Mouse (Mus musculus) limb, embryonic 12.5 days (tissue): Measurements from ENCODE around the gene Cdh4. TPM values are rescaled to one million over a fixed set of nuclear protein-coding genes. Genes with fewer than 3 reads are reported as not detected.

Source experiments
- ATAC-seq: fragments of 200-750 bp; cut with Nextera tagmentation; 2 replicates; pipeline ENCODE4 v1.8.0; 2017; ENCODE audit warnings: low read depth, moderate TSS enrichment; ENCODE audit not compliant: insufficient number of reproducible peaks, insufficient read depth, low FRiP score, low TSS enrichment
- H3K27ac ChIP-seq: fragments of 300-500 bp; sonication (generic); 2 replicates; pipeline ENCODE4 v1.5.1; 2016; ENCODE audit warnings: mild to moderate bottlenecking, moderate library complexity
- H3K27me3 ChIP-seq: fragments of 300-500 bp; sonication (generic); 2 replicates; pipeline ENCODE4 v1.6.1; 2016; ENCODE audit warnings: mild to moderate bottlenecking, moderate library complexity
- H3K36me3 ChIP-seq: fragments of 300-500 bp; sonication (generic); 2 replicates; pipeline ENCODE4 v1.6.1; 2016; ENCODE audit warnings: mild to moderate bottlenecking, moderate library complexity
- H3K4me1 ChIP-seq: fragments of 300-500 bp; sonication (generic); replicated peaks from 2 replicates; pipeline ENCODE4 v1.6.1; 2016
- H3K4me2 ChIP-seq: fragments of 300-500 bp; sonication (generic); 2 replicates; pipeline ENCODE4 v1.6.1; 2016; ENCODE audit warnings: mild to moderate bottlenecking, moderate library complexity
- H3K4me3 ChIP-seq: fragments of 300-500 bp; sonication (generic); replicated peaks from 2 replicates; pipeline ENCODE4 v1.5.1; 2016; ENCODE audit warnings: mild to moderate bottlenecking
- H3K9ac ChIP-seq: fragments of 300-500 bp; sonication (generic); replicated peaks from 2 replicates; pipeline ENCODE4 v1.6.1; 2016; ENCODE audit warnings: mild to moderate bottlenecking, moderate library complexity
- H3K9me3 ChIP-seq: fragments of 300-500 bp; sonication (generic); 2 replicates; pipeline ENCODE4 v1.6.1; 2016; ENCODE audit warnings: mild to moderate bottlenecking, moderate library complexity
- WGBS: fragments of 180-500 bp; shearing (Covaris S2); methylation state at CpG from one replicate; pipeline ENCODE4 v1.1.7; 2016; 5-methylcytosine and 5-hydroxymethylcytosine counted together
- polyA plus RNA-seq: library from polyadenylated mRNA; unstranded; fragments of >200 nt; fragmentation: Nextera tagmentation; extraction: Ambion mirVana; gene quantifications from 2 replicates; pipeline ENCODE4 v1.2.1, GENCODE M21; 2016

The Cdh4 gene
- polyA plus RNA-seq, 1 experiment from 2014 or later: 9.3 TPM

DNA sequence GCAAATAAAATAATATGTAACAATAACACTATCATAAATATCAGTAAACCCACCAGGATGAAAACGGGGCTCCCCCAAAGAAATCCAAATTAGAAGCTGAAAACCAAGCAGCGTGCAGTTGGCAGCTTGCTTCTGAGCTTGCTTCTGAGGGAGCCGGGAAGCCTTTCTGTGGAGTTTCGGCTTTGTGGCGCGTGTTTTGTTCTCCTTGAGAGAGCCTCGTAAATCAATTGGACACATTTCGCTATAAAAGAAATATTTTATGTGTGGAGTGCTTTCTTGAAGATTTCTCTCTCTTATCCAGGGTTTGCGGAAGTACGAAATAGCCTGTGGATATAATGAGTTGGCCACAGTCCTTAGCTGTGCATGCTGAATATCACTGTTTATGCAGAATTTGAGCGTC lies 131.1 kb downstream of the Cdh4 start:
- Histone ChIP-seq H3K4me1 (peaks cover 47% of the 10 kb centered on the region), H3K27me3 (peaks cover 12% of the 10 kb centered on the region), H3K4me2 (no peak overlapping the region), H3K36me3 (no peaks in the 10 kb centered on the region), H3K27ac (no peak overlapping the region), H3K4me3 (no peak overlapping the region), H3K9me3 (peaks cover 2% of the 10 kb centered on the region; the same call in 1 of the 2 replicates), H3K9ac (no peak overlapping the region)
- whole genome bisulfite sequencing: 62% methylated on average over 11 of the region's 11 CpGs
- no peak for ATAC-seq

- no peak for ATAC-seq
- Histone ChIP-seq H3K4me3 (no peak overlapping the region), H3K9ac (no peak overlapping the region), H3K36me3 (no peaks in the 10 kb centered on the region), H3K27me3 (peaks cover 12% of the 10 kb centered on the region), H3K4me1 (peaks cover 44% of the 10 kb centered on the region), H3K9me3 (no peaks in the 10 kb centered on the region), H3K27ac (0 out of 2 replicates have a peak overlapping the region, but pooled peaks have one; percentile 25), H3K4me2 (no peak overlapping the region)
- 69% methylated on average over 6 of the region's 6 CpGs for WGBS
Measured at GRCm38 (mm10) chr2:179573786-179574185, 131.6 kb downstream of the Cdh4 start.

DNA sequence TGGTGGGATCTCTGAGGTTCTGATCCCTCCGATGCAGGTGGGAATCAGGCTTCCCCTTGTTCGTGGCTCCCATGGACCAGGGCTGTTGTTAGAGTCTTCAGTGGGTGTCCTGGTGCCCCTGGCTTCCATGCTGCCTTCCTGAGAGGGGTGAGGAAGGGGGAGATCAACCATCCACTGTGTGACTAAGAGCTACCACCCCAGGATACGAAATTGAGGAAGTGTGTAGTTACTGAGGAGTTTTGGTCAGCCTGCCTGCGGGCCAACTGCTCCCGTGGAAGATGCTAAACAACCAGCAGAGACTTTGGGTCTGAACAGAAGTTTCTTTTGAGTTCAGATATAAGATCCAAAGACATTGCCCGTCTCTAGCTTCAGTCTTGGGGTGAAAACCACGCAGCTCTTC lies 133.4 kb downstream of the Cdh4 start:
- Histone ChIP-seq H3K9ac (no peak overlapping the region), H3K4me1 (peaks cover 26% of the 10 kb centered on the region), H3K27me3 (peaks cover under 1% of the 10 kb centered on the region; the same call in 1 of the 2 replicates), H3K36me3 (no peaks in the 10 kb centered on the region), H3K9me3 (no peaks in the 10 kb centered on the region), H3K4me3 (no peak overlapping the region), H3K4me2 (no peak overlapping the region), H3K27ac (no peak overlapping the region)
- no peak for ATAC-seq
- WGBS: 84% methylated on average over 7 of the region's 7 CpGs

GRCm38 (mm10) chr2:179576221-179576620 lies 134.0 kb downstream of the Cdh4 start:
- H3K4me1 ChIP-seq: peaks cover 19% of the 10 kb centered on the region
- no peak overlapping the region for H3K4me3 ChIP-seq
- no peaks in the 10 kb centered on the region for H3K36me3 ChIP-seq
- no peak overlapping the region for H3K27ac ChIP-seq
- ATAC-seq: no peak
- H3K9me3 ChIP-seq: no peaks in the 10 kb centered on the region
- no peak overlapping the region for H3K4me2 ChIP-seq
- no peaks in the 10 kb centered on the region for H3K27me3 ChIP-seq
- H3K9ac ChIP-seq: no peak overlapping the region
- WGBS: 85% methylated on average over 1 of the region's 1 CpGs

GRCm38 (mm10) chr2:179578329-179578728 lies 136.1 kb downstream of the Cdh4 start:
- H3K4me3 ChIP-seq: no peak overlapping the region
- WGBS: 72% methylated on average over 3 of the region's 3 CpGs
- no peaks in the 10 kb centered on the region for H3K9me3 ChIP-seq
- no peak overlapping the region for H3K27ac ChIP-seq
- no peaks in the 10 kb centered on the region for H3K36me3 ChIP-seq
- H3K4me2 ChIP-seq: no peak overlapping the region
- ATAC-seq: no peak
- H3K9ac ChIP-seq: no peak overlapping the region
- peaks cover 12% of the 10 kb centered on the region for H3K4me1 ChIP-seq
- H3K27me3 ChIP-seq: no peaks in the 10 kb centered on the region

- WGBS: 77% methylated on average over 11 of the region's 11 CpGs
- Histone ChIP-seq H3K27me3 (no peaks in the 10 kb centered on the region), H3K36me3 (no peaks in the 10 kb centered on the region), H3K9ac (no peak overlapping the region), H3K4me1 (peaks cover 6% of the 10 kb centered on the region), H3K4me3 (no peak overlapping the region), H3K27ac (no peak overlapping the region), H3K4me2 (no peak overlapping the region), H3K9me3 (no peaks in the 10 kb centered on the region)
- ATAC-seq: no peak
Measured at GRCm38 (mm10) chr2:179578842-179579241, 136.6 kb downstream of the Cdh4 start.

GRCm38 (mm10) chr2:179580415-179580814 lies 138.2 kb downstream of the Cdh4 start:
- no peaks in the 10 kb centered on the region for H3K36me3 ChIP-seq
- H3K4me1 ChIP-seq: no peaks in the 10 kb centered on the region
- no peak for ATAC-seq
- H3K9ac ChIP-seq: no peak overlapping the region
- H3K4me2 ChIP-seq: no peak overlapping the region
- H3K27me3 ChIP-seq: peaks cover 5% of the 10 kb centered on the region
- H3K9me3 ChIP-seq: no peaks in the 10 kb centered on the region
- H3K27ac ChIP-seq: no peak overlapping the region
- WGBS: 79% methylated on average over 4 of the region's 4 CpGs
- H3K4me3 ChIP-seq: no peak overlapping the region

GRCm38 (mm10) chr2:179581058-179581457 lies 138.8 kb downstream of the Cdh4 start:
- Histone ChIP-seq H3K4me2 (no peak overlapping the region), H3K9ac (no peak overlapping the region), H3K27ac (no peak overlapping the region), H3K27me3 (peaks cover 5% of the 10 kb centered on the region), H3K36me3 (no peaks in the 10 kb centered on the region), H3K4me1 (no peaks in the 10 kb centered on the region), H3K4me3 (no peak overlapping the region), H3K9me3 (no peaks in the 10 kb centered on the region)
- no peak for ATAC-seq
- WGBS: 75% methylated on average over 5 of the region's 5 CpGs

DNA sequence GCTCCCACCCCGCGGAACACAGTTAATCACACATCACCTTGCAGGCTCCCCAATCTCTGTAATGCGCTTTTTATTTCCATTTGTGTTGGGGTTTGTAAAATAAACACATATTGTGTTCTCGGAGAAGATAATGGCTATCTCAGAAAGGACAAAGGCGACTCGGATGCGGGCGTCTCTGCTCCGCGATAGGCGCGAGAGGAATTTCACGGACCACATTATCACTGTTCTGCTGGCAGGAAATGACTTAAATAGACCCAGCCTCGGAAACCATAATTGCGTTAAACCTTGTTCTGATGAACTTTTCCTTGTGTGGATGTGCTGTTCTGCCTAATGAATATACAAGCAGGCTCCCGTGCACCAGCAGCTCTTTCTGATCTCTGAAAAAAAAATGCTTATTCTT lies 140.7 kb downstream of the Cdh4 start:
- no peaks in the 10 kb centered on the region for H3K4me1 ChIP-seq
- no peak overlapping the region for H3K4me2 ChIP-seq
- no peak overlapping the region for H3K4me3 ChIP-seq
- 84% methylated on average over 16 of the region's 16 CpGs for WGBS
- no peak overlapping the region for H3K9ac ChIP-seq
- H3K27ac ChIP-seq: no peak overlapping the region
- ATAC-seq: no peak
- no peaks in the 10 kb centered on the region for H3K9me3 ChIP-seq
- H3K36me3 ChIP-seq: no peaks in the 10 kb centered on the region
- peaks cover 5% of the 10 kb centered on the region for H3K27me3 ChIP-seq

DNA sequence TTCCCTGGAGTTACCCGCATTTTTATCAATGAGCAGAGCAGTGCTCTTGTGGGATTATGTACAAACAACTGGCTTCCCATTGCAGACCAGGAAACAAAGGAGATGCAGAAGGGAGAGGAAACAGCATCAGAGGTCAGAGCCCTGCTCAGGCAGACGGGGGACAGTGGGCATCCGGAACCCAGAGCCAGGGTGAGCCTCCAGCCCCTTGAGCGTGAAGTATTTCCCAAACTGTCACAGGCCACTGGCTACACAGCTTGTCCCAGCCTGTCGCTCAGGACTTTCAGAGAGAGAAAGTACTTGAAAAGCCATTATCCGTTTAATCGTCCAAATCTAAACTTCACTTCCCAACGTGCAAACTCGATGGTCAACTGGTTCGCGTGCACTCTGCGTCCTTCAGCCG lies 142.4 kb downstream of the Cdh4 start:
- ATAC-seq: no peak
- 75% methylated on average over 13 of the region's 13 CpGs for WGBS
- Histone ChIP-seq H3K4me3 (no peak overlapping the region), H3K27ac (no peak overlapping the region), H3K9me3 (no peaks in the 10 kb centered on the region), H3K4me1 (no peaks in the 10 kb centered on the region), H3K27me3 (peaks cover 5% of the 10 kb centered on the region), H3K36me3 (no peaks in the 10 kb centered on the region), H3K4me2 (no peak overlapping the region), H3K9ac (no peak overlapping the region)

GRCm38 (mm10) chr2:179586436-179586835 lies 144.2 kb downstream of the Cdh4 start:
- ATAC-seq: no peak
- no peak overlapping the region for H3K9ac ChIP-seq

GRCm38 (mm10) chr2:179587069-179587468 lies 144.8 kb downstream of the Cdh4 start:
- H3K4me2 ChIP-seq: no peak overlapping the region
- no peaks in the 10 kb centered on the region for H3K9me3 ChIP-seq
- H3K36me3 ChIP-seq: no peaks in the 10 kb centered on the region
- no peak for ATAC-seq
- 83% methylated on average over 2 of the region's 2 CpGs for WGBS
- peaks cover 5% of the 10 kb centered on the region for H3K27me3 ChIP-seq
- no peaks in the 10 kb centered on the region for H3K4me1 ChIP-seq
- no peak overlapping the region for H3K4me3 ChIP-seq
- no peak overlapping the region for H3K27ac ChIP-seq
- H3K9ac ChIP-seq: no peak overlapping the region

More at GRCm38 (mm10) chr2:179586436-179586835, 144.2 kb downstream of the Cdh4 start:
- Histone ChIP-seq H3K9me3 (no peaks in the 10 kb centered on the region), H3K27ac (no peak overlapping the region), H3K4me3 (no peak overlapping the region), H3K36me3 (no peaks in the 10 kb centered on the region), H3K27me3 (peaks cover 5% of the 10 kb centered on the region), H3K4me1 (no peaks in the 10 kb centered on the region), H3K4me2 (no peak overlapping the region)
- WGBS: 80% methylated on average over 11 of the region's 11 CpGs
